Mouse (Mus musculus): ENCODE data around the gene Sorcs3.

DNA sequence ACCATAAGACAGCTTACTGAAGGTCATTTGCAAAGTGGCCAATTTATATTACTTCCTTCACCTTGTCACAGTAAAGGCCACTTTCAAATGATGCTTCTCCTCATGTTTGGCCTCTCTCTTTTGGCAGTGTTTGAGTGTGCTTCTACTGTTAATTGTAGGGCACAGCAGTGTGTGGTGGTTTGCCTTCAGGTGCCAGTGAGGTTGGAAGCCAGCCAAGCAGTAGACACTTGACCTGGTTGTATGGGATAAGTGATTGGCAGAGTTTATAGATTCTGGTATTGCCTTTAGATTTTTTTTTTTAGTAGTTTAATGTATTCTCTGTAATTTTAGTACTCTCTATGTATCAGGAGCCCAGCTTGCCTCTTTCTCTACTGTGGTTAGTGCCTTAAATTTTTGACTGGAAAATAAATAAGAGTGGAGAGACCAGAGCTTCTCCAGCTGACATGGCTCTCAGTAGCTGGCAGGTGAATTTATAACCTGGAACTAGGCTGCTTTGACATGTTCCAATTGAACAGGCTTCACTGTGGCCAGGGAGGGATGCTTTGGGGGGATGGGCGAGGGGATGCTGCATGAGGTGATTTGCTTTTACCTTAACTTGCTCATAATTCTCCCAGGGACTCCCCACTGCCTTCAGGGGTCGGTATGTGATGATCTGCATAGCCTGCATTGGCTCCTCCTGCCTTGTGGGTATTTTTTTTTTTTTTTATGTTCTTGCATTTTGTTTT lies 298.2 kb downstream of the Sorcs3 start:
- TF ChIP-seq CTCF (conservative IDR thresholded peaks at IDR 0.05; ENCODE audit: low read length) (no peak), NANOG (IDR thresholded peaks at IDR 0.05; ENCODE audit: borderline replicate concordance, low read length) (no peak), POU5F1 (IDR thresholded peaks at IDR 0.05; ENCODE audit: borderline replicate concordance, low read length) (no peak)
